Mouse (Mus musculus) heart, adult 2 months (tissue): ENCODE measurements around the gene Cpne7. TPM values are rescaled to one million over a fixed set of nuclear protein-coding genes. Genes with fewer than 3 reads are reported as not detected.

Experiments used
- DNase-seq, 2 experiments: peaks; one replicate each; pipeline ENCODE4 v3.0.0; 2021
- H3K27ac ChIP-seq: fragments of 200-600 bp; 2 replicates; pipeline ENCODE4 v1.8.1; 2022
- H3K27me3 ChIP-seq: fragments of 200-500 bp; 2 replicates; pipeline ENCODE4 v1.6.1; 2012; ENCODE audit warnings: mild to moderate bottlenecking, low read length, inconsistent platforms, mixed read lengths; ENCODE audit not compliant: control insufficient read depth, insufficient read depth
- H3K36me3 ChIP-seq: fragments of 200-500 bp; 2 replicates; pipeline ENCODE4 v1.6.1; 2012; ENCODE audit warnings: low read length, inconsistent platforms; ENCODE audit not compliant: control insufficient read depth, insufficient read depth
- H3K4me1 ChIP-seq: fragments of 200-500 bp; 2 replicates; pipeline ENCODE4 v1.6.1; 2011; ENCODE audit warnings: low read length; ENCODE audit not compliant: control insufficient read depth, insufficient read depth
- H3K4me3 ChIP-seq: fragments of 200-600 bp; 2 replicates; pipeline ENCODE4 v1.8.1; 2022
- H3K79me2 ChIP-seq: fragments of 200-500 bp; replicated peaks from 2 replicates; pipeline ENCODE4 v1.6.1; 2012; ENCODE audit warnings: mild to moderate bottlenecking, inconsistent platforms, low read length, moderate library complexity, mixed read lengths; ENCODE audit not compliant: control insufficient read depth, insufficient read depth
- H3K9ac ChIP-seq: fragments of 200-500 bp; 2 replicates; pipeline ENCODE4 v1.6.1; 2012; ENCODE audit warnings: low read depth, mild to moderate bottlenecking, control low read depth, inconsistent platforms, low read length, mixed read lengths
- CTCF ChIP-seq: fragments of 200-600 bp; IDR thresholded peaks from 2 replicates; pipeline ENCODE4 v1.8.1; 2022; ENCODE audit warnings: antibody characterized with exemption, mild to moderate bottlenecking, moderate library complexity
- EP300 ChIP-seq: fragments of 200-500 bp; IDR thresholded peaks from 2 replicates; pipeline ENCODE4 v1.6.1; 2011; ENCODE audit warnings: low read depth, low read length, control low read depth; ENCODE audit not compliant: insufficient read depth
- POLR2A ChIP-seq: fragments of 200-500 bp; IDR thresholded peaks from 2 replicates; pipeline ENCODE4 v1.6.1; 2011; ENCODE audit warnings: mild to moderate bottlenecking, low read depth, low read length, control low read depth; ENCODE audit not compliant: insufficient read depth
- WGBS: fragments of 180-500 bp; shearing (Covaris S2); methylation state at CpG from one replicate; pipeline ENCODE4 v1.1.7; 2018; 5-methylcytosine and 5-hydroxymethylcytosine counted together
- intact Hi-C: fragments of 180-260 bp; cut with DNase I; formaldehyde crosslinking; loops from one replicate; pipeline ENCODE4 v1.15.1; 2025
- polyA plus RNA-seq: library from polyadenylated mRNA; depleted of rRNA; stranded (reverse); fragments of >200 nt; gene quantifications from 2 replicates; pipeline ENCODE4 v1.2.3, GENCODE M21; 2012
- total RNA-seq, 2 experiments: library from RNA; stranded (reverse); gene quantifications; 2 replicates each; pipeline ENCODE4 v1.2.3; 2021

The Cpne7 gene
- total and polyA plus RNA-seq, 3 experiments, result 0.18 to 1.7 (median 0.91) TPM

GRCm38 (mm10) chr8:123103285-123103684, 13.9 kb upstream of the Cpne7 start:
- peaks cover 9% of the 10 kb centered on the region for H3K36me3 ChIP-seq
- H3K4me3 ChIP-seq, result peak overlapping the region; percentile 81
- no peak for TF ChIP-seq CTCF
- TF ChIP-seq EP300, result no peak
- TF ChIP-seq POLR2A, result no peak
- no peaks in the 10 kb centered on the region for H3K27me3 ChIP-seq
- WGBS, result 9% methylated on average over 15 of the region's 15 CpGs
- 0 out of 2 replicates have a peak, but pooled peaks cover 1% of the 10 kb centered on the region for H3K79me2 ChIP-seq
- peak overlapping the region; percentile 96 for H3K9ac ChIP-seq
- intact Hi-C loops, result loop anchor here (10.0 kb wide), 1 partner anchor 262 kb away; no protein-coding TSS in a partner anchor
- H3K27ac ChIP-seq, result peak overlapping the region; percentile 26; the same call in 1 of the 2 replicates
- H3K4me1 ChIP-seq, result peaks cover 2% of the 10 kb centered on the region; the same call in 1 of the 2 replicates
- DNase-seq, result no peak

- Histone ChIP-seq H3K4me3 (no peak overlapping the region), H3K9ac (no peak overlapping the region)
Measured at GRCm38 (mm10) chr8:123104046-123104767, 13.0 kb upstream of the Cpne7 start.

GRCm38 (mm10) chr8:123105553-123106326, 11.4 kb upstream of the Cpne7 start:
- Histone ChIP-seq H3K9ac (no peak overlapping the region), H3K36me3 (peaks cover 9% of the 10 kb centered on the region), H3K27me3 (no peaks in the 10 kb centered on the region), H3K27ac (no peak overlapping the region), H3K4me1 (peaks cover 2% of the 10 kb centered on the region; the same call in 1 of the 2 replicates), H3K4me3 (no peak overlapping the region), H3K79me2 (0 out of 2 replicates have a peak, but pooled peaks cover 1% of the 10 kb centered on the region)
- no peak for DNase-seq
- WGBS, result 70% methylated on average over 5 of the region's 5 CpGs
- peak; percentile 27; the same call in 1 of the 2 replicates for TF ChIP-seq POLR2A
- TF ChIP-seq EP300, result no peak
- peak; percentile 75 for TF ChIP-seq CTCF
- intact Hi-C loops, result loop anchor here (2.0 to 10.0 kb wide), 2 partner anchors 97 to 259 kb away; no protein-coding TSS in a partner anchor

More at GRCm38 (mm10) chr8:123104046-123104767, 13.0 kb upstream of the Cpne7 start:
- Histone ChIP-seq H3K79me2 (0 out of 2 replicates have a peak, but pooled peaks cover 1% of the 10 kb centered on the region), H3K27ac (no peak overlapping the region), H3K27me3 (no peaks in the 10 kb centered on the region), H3K36me3 (peaks cover 9% of the 10 kb centered on the region), H3K4me1 (peaks cover 2% of the 10 kb centered on the region; the same call in 1 of the 2 replicates)
- 70% methylated on average over 6 of the region's 6 CpGs for WGBS
- intact Hi-C loops, result loop anchor here (10.0 kb wide), 1 partner anchor 261 kb away; no protein-coding TSS in a partner anchor
- TF ChIP-seq POLR2A (no peak), EP300 (no peak), CTCF (no peak)
- no peak for DNase-seq

GRCm38 (mm10) chr8:123106531-123106930, 10.6 kb upstream of the Cpne7 start:
- peaks cover 2% of the 10 kb centered on the region; the same call in 1 of the 2 replicates for H3K4me1 ChIP-seq
- intact Hi-C loops, result loop anchor here (2.0 to 10.0 kb wide), 2 partner anchors 96 to 258 kb away; no protein-coding TSS in a partner anchor
- H3K79me2 ChIP-seq, result 0 out of 2 replicates have a peak, but pooled peaks cover 1% of the 10 kb centered on the region
- TF ChIP-seq CTCF, result peak; percentile 64
- TF ChIP-seq POLR2A, result no peak
- no peak overlapping the region for H3K27ac ChIP-seq
- DNase-seq, result no peak
- H3K4me3 ChIP-seq, result no peak overlapping the region
- no peak overlapping the region for H3K9ac ChIP-seq
- WGBS, result 33% methylated on average over 2 of the region's 2 CpGs
- H3K27me3 ChIP-seq, result no peaks in the 10 kb centered on the region
- H3K36me3 ChIP-seq, result peaks cover 9% of the 10 kb centered on the region

GRCm38 (mm10) chr8:123108010-123108409, 9.2 kb upstream of the Cpne7 start:
- Histone ChIP-seq H3K36me3 (peaks cover 9% of the 10 kb centered on the region), H3K79me2 (no peaks in the 10 kb centered on the region), H3K27me3 (no peaks in the 10 kb centered on the region), H3K27ac (no peak overlapping the region), H3K9ac (no peak overlapping the region), H3K4me1 (peaks cover 2% of the 10 kb centered on the region; the same call in 1 of the 2 replicates), H3K4me3 (no peak overlapping the region)
- intact Hi-C loops, result loop anchor here (10.0 kb wide), 1 partner anchor 257 kb away; no protein-coding TSS in a partner anchor
- DNase-seq, result no peak
- TF ChIP-seq POLR2A (no peak), CTCF (peak; percentile 63)
- WGBS, result 61% methylated on average over 1 of the region's 1 CpGs
